In the genomic region with DNA sequence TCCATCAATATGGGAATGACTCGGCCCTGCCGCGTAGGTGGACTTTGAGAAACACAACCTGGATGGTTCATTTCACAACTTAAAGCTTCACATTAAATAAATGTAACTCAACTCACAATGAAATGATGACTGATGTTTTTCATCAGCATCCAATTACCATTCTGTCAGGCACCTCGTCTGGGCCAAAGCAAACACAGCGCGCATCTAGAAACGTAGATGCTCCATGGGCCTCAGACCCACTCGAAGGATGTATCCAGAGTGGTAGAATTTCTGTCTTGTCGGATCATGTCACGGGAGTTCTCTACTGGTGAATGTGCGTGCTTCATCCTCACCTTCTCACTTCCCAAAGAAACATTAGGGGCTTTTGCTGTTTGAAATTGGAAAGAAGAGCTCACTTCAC, we compare ENCODE assay signal across 18 mouse cellular contexts.
DNase-seq lines count a peak whose midpoint lies in the region; ATAC-seq and TF ChIP-seq lines count a peak whose summit lies in the region.
"Had no signal": no experiment of that assay in that cellular context is flagged by ENCODE, and none has a peak within 500 bp of the region (broad histone marks: within the 10 kb centered on the region; RNA-seq: fewer than 3 reads in every experiment).

No protein-coding gene starts in this region.

- peaks cover 14% of the 10 kb centered on the region for H3K4me1 ChIP-seq in hindbrain, embryonic 15.5 days (replicated peaks)
- H3K4me1 ChIP-seq in hindbrain, embryonic 14.5 days (replicated peaks; ENCODE audit: control insufficient read depth, insufficient read depth, low read length), result peaks cover 7% of the 10 kb centered on the region
- peaks cover 6% of the 10 kb centered on the region for H3K4me1 ChIP-seq in embryonic facial prominence, embryonic 11.5 days (ENCODE audit: control insufficient read depth, insufficient read depth, low read length)
- H3K4me1 ChIP-seq in limb, embryonic 11.5 days (ENCODE audit: control insufficient read depth, insufficient read depth, low read length), result peaks cover 8% of the 10 kb centered on the region; the same call in 1 of the 2 replicates
- H3K4me1 ChIP-seq: heart, embryonic 12.5 days; intestine, embryonic 15.5 days had no signal

- peak; percentile 19 for DNase-seq in embryo, embryonic 9.5 days (ENCODE audit: extremely low spot score)
- no peak for DNase-seq in embryo, embryonic 11 days
- DNase-seq in hindbrain, embryonic 14.5 days (ENCODE audit: low spot score), result no peak
- peak; percentile 29 for DNase-seq in embryonic facial prominence, embryonic 11.5 days (ENCODE audit: low spot score)
- DNase-seq in limb, embryonic 11.5 days (ENCODE audit: low spot score), result no peak
- no peak for DNase-seq in gastrocnemius, adult 2 months
- DNase-seq in lung, postnatal 10 days, result no peak
- DNase-seq: cerebellum, adult 11 months; cerebellum, postnatal 14 days; gastrocnemius, postnatal 14 days; liver, embryonic 13.5 days had no signal

- intact Hi-C loops in gastrocnemius, adult 2 months (cut with DNase I), result no loop called here

- no peaks in the 10 kb centered on the region for H3K27me3 ChIP-seq in hindbrain, embryonic 15.5 days
- no peaks in the 10 kb centered on the region for H3K27me3 ChIP-seq in hindbrain, embryonic 14.5 days (ENCODE audit: control insufficient read depth, insufficient read depth, low read length)
- H3K27me3 ChIP-seq in embryonic facial prominence, embryonic 11.5 days (ENCODE audit: control insufficient read depth, insufficient read depth, low read length), result no peaks in the 10 kb centered on the region
- no peaks in the 10 kb centered on the region for H3K27me3 ChIP-seq in limb, embryonic 11.5 days (ENCODE audit: control insufficient read depth, insufficient read depth, low read length)
- H3K27me3 ChIP-seq: heart, embryonic 12.5 days; intestine, embryonic 15.5 days; kidney, embryonic 15.5 days; liver, embryonic 13.5 days; lung, embryonic 15.5 days; neural tube, embryonic 15.5 days had no signal

- TF ChIP-seq CTCF in gastrocnemius, adult 2 months (IDR thresholded peaks at IDR 0.05), result no peak

- H3K27ac ChIP-seq in hindbrain, embryonic 15.5 days (replicated peaks), result 0 out of 2 replicates have a peak overlapping the region, but pooled peaks have one; percentile 8
- H3K27ac ChIP-seq in hindbrain, embryonic 14.5 days, result no peak overlapping the region; the same call in 1 of the 2 replicates
- H3K27ac ChIP-seq in embryonic facial prominence, embryonic 11.5 days (replicated peaks; ENCODE audit: low read depth, low read length), result no peak overlapping the region
- 0 out of 2 replicates have a peak overlapping the region, but pooled peaks have one; percentile 65 for H3K27ac ChIP-seq in limb, embryonic 11.5 days (replicated peaks; ENCODE audit: low read depth, low read length)
- no peak overlapping the region for H3K27ac ChIP-seq in gastrocnemius, adult 2 months
- H3K27ac ChIP-seq: intestine, embryonic 15.5 days; kidney, embryonic 15.5 days; liver, embryonic 13.5 days; lung, embryonic 15.5 days; neural tube, embryonic 15.5 days had no signal

- H3K4me2 ChIP-seq in hindbrain, embryonic 15.5 days, result no peak overlapping the region
- no peak overlapping the region for H3K4me2 ChIP-seq in hindbrain, embryonic 14.5 days (replicated peaks)
- H3K4me2 ChIP-seq in embryonic facial prominence, embryonic 11.5 days (ENCODE audit: low read depth, low read length), result no peak overlapping the region
- no peak overlapping the region for H3K4me2 ChIP-seq in limb, embryonic 11.5 days (ENCODE audit: low read depth, severe bottlenecking)
- H3K4me2 ChIP-seq: intestine, embryonic 15.5 days; liver, embryonic 13.5 days; lung, embryonic 15.5 days had no signal

- H3K36me3 ChIP-seq in hindbrain, embryonic 15.5 days, result no peaks in the 10 kb centered on the region
- H3K36me3 ChIP-seq in hindbrain, embryonic 14.5 days (replicated peaks; ENCODE audit: control insufficient read depth, insufficient read depth), result no peaks in the 10 kb centered on the region
- H3K36me3 ChIP-seq in embryonic facial prominence, embryonic 11.5 days (replicated peaks; ENCODE audit: control insufficient read depth, insufficient read depth, low read depth, low read length), result no peaks in the 10 kb centered on the region
- no peaks in the 10 kb centered on the region for H3K36me3 ChIP-seq in limb, embryonic 11.5 days (ENCODE audit: control insufficient read depth, insufficient read depth, low read length)
- H3K36me3 ChIP-seq: heart, embryonic 12.5 days; intestine, embryonic 15.5 days; kidney, embryonic 15.5 days; liver, embryonic 13.5 days; lung, embryonic 15.5 days; neural tube, embryonic 15.5 days had no signal

- no peak for ATAC-seq in hindbrain, embryonic 15.5 days (ENCODE audit: low FRiP score, low read depth)
- no peak for ATAC-seq in hindbrain, embryonic 14.5 days (ENCODE audit: low FRiP score)
- no peak for ATAC-seq in embryonic facial prominence, embryonic 11.5 days (replicated peaks; ENCODE audit: insufficient number of reproducible peaks, low FRiP score, low TSS enrichment, low read depth)
- ATAC-seq in limb, embryonic 11.5 days (ENCODE audit: insufficient number of reproducible peaks, low FRiP score, low TSS enrichment, low read depth), result no peak
- ATAC-seq: CD4-positive, CD25-positive, alpha-beta regulatory T cell, adult 4 months had no signal

- H3K9ac ChIP-seq in hindbrain, embryonic 15.5 days, result no peak overlapping the region
- no peak overlapping the region for H3K9ac ChIP-seq in hindbrain, embryonic 14.5 days
- H3K9ac ChIP-seq in embryonic facial prominence, embryonic 11.5 days (replicated peaks; ENCODE audit: low read length), result no peak overlapping the region
- H3K9ac ChIP-seq in limb, embryonic 11.5 days (ENCODE audit: low read length), result no peak overlapping the region
- H3K9ac ChIP-seq: heart, embryonic 12.5 days; intestine, embryonic 15.5 days; kidney, embryonic 15.5 days; liver, embryonic 13.5 days; lung, embryonic 15.5 days; neural tube, embryonic 15.5 days had no signal

- H3K9me3 ChIP-seq in hindbrain, embryonic 15.5 days, result no peaks in the 10 kb centered on the region
- no peaks in the 10 kb centered on the region for H3K9me3 ChIP-seq in hindbrain, embryonic 14.5 days (ENCODE audit: control insufficient read depth, low read length)
- no peaks in the 10 kb centered on the region for H3K9me3 ChIP-seq in embryonic facial prominence, embryonic 11.5 days (replicated peaks; ENCODE audit: control insufficient read depth, low read length)
- no peaks in the 10 kb centered on the region for H3K9me3 ChIP-seq in limb, embryonic 11.5 days (ENCODE audit: control insufficient read depth, low read length)
- H3K9me3 ChIP-seq: heart, embryonic 12.5 days; intestine, embryonic 15.5 days; kidney, embryonic 15.5 days; liver, embryonic 13.5 days; lung, embryonic 15.5 days; neural tube, embryonic 15.5 days had no signal

- H3K4me3 ChIP-seq in hindbrain, embryonic 15.5 days, result no peak overlapping the region
- H3K4me3 ChIP-seq in hindbrain, embryonic 14.5 days (replicated peaks; ENCODE audit: low read length), result no peak overlapping the region
- no peak overlapping the region for H3K4me3 ChIP-seq in embryonic facial prominence, embryonic 11.5 days (ENCODE audit: low read depth, low read length)
- no peak overlapping the region for H3K4me3 ChIP-seq in limb, embryonic 11.5 days (ENCODE audit: low read depth, low read length)
- no peak overlapping the region for H3K4me3 ChIP-seq in gastrocnemius, adult 2 months
- H3K4me3 ChIP-seq: heart, embryonic 12.5 days; intestine, embryonic 15.5 days; kidney, embryonic 15.5 days; liver, embryonic 13.5 days; lung, embryonic 15.5 days; neural tube, embryonic 15.5 days had no signal

- WGBS in hindbrain, embryonic 15.5 days, result 68% methylated on average over 11 of the region's 11 CpGs
- 65% methylated on average over 11 of the region's 11 CpGs for WGBS in hindbrain, embryonic 14.5 days
- WGBS in embryonic facial prominence, embryonic 11.5 days, result 63% methylated on average over 11 of the region's 11 CpGs
- 62% methylated on average over 11 of the region's 11 CpGs for WGBS in limb, embryonic 11.5 days

Comparison
In these comparisons a context has a peak if more than half of its experiments do, and no peak if none do; other contexts are left out.
1. DNase-seq: peak in embryo, embryonic 9.5 days (single experiment) and embryonic facial prominence, embryonic 11.5 days (single experiment); none in embryo, embryonic 11 days (single experiment), hindbrain, embryonic 14.5 days (single experiment), limb, embryonic 11.5 days (single experiment), gastrocnemius, adult 2 months (single experiment) and lung, postnatal 10 days (single experiment).
2. H3K27ac ChIP-seq: peak in hindbrain, embryonic 15.5 days (single experiment) and limb, embryonic 11.5 days (single experiment); none in hindbrain, embryonic 14.5 days (single experiment), embryonic facial prominence, embryonic 11.5 days (single experiment) and gastrocnemius, adult 2 months (single experiment).